Mouse (Mus musculus) midbrain, postnatal 0 days (tissue): Measurements from ENCODE around the gene Suox. TPM values are rescaled to one million over a fixed set of nuclear protein-coding genes. Genes with fewer than 3 reads are reported as not detected.

Experiments
- ATAC-seq: fragments of 200-750 bp; cut with Nextera tagmentation; 2 replicates; pipeline ENCODE4 v1.8.0; 2017; ENCODE audit warnings: moderate number of reproducible peaks, mild to moderate bottlenecking, moderate TSS enrichment, moderate library complexity; ENCODE audit not compliant: low FRiP score
- DNase-seq: peaks from one replicate; pipeline ENCODE4 v3.0.0-alpha.2; 2015; ENCODE audit warnings: low spot score
- H3K27ac ChIP-seq: fragments of 300-500 bp; sonication (generic); 2 replicates; pipeline ENCODE4 v1.5.1; 2014; ENCODE audit warnings: low read depth, mild to moderate bottlenecking, low read length, mixed read lengths
- H3K27me3 ChIP-seq: fragments of 300-500 bp; sonication (generic); 2 replicates; pipeline ENCODE4 v1.6.1; 2014; ENCODE audit warnings: low read length, control low read depth, mixed read lengths; ENCODE audit not compliant: insufficient read depth
- H3K36me3 ChIP-seq: fragments of 300-500 bp; sonication (generic); 2 replicates; pipeline ENCODE4 v1.6.1; 2014; ENCODE audit warnings: low read length, control low read depth, mixed read lengths; ENCODE audit not compliant: insufficient read depth
- H3K4me1 ChIP-seq: fragments of 300-500 bp; sonication (generic); 2 replicates; pipeline ENCODE4 v1.6.1; 2014; ENCODE audit warnings: mild to moderate bottlenecking, control low read depth, antibody characterized with exemption, low read length, mixed read lengths; ENCODE audit not compliant: insufficient read depth
- H3K4me2 ChIP-seq: fragments of 300-500 bp; sonication (generic); 2 replicates; pipeline ENCODE4 v1.6.1; 2014; ENCODE audit warnings: low read depth, mild to moderate bottlenecking, low read length, mixed read lengths; ENCODE audit not compliant: poor library complexity, severe bottlenecking
- H3K4me3 ChIP-seq: fragments of 300-500 bp; sonication (generic); 2 replicates; pipeline ENCODE4 v1.5.1; 2014; ENCODE audit warnings: low read depth, mild to moderate bottlenecking, low read length, moderate library complexity
- H3K9ac ChIP-seq: fragments of 300-500 bp; sonication (generic); replicated peaks from 2 replicates; pipeline ENCODE4 v1.6.1; 2014; ENCODE audit warnings: mild to moderate bottlenecking, low read length, moderate library complexity, mixed read lengths; ENCODE audit not compliant: poor library complexity, severe bottlenecking
- H3K9me3 ChIP-seq: fragments of 300-500 bp; sonication (generic); 2 replicates; pipeline ENCODE4 v1.6.1; 2016; ENCODE audit warnings: low read length, control low read depth
- CTCF ChIP-seq: IDR thresholded peaks from 2 replicates; pipeline ENCODE4 v1.5.1; 2016; ENCODE audit warnings: antibody characterized with exemption, mild to moderate bottlenecking
- WGBS: fragments of 180-500 bp; shearing (Covaris S2); extraction: QIAGEN DNeasy Blood & Tissue Kit; methylation state at CpG from one replicate; pipeline ENCODE4 v1.1.7; 2014; 5-methylcytosine and 5-hydroxymethylcytosine counted together
- polyA plus RNA-seq: library from polyadenylated mRNA; unstranded; fragments of >200 nt; fragmentation: Nextera tagmentation; extraction: Ambion mirVana; gene quantifications from 2 replicates; pipeline ENCODE4 v1.2.1, GENCODE M21; 2015
- total RNA-seq: library from RNA; depleted of rRNA; stranded (reverse); fragments of >200 nt; gene quantifications from 2 replicates; pipeline ENCODE4 v1.2.3, GENCODE M21; 2014

The Suox gene
- total and polyA plus RNA-seq, 2 experiments from 2014 or later = 8.9 to 15.7 TPM

DNA sequence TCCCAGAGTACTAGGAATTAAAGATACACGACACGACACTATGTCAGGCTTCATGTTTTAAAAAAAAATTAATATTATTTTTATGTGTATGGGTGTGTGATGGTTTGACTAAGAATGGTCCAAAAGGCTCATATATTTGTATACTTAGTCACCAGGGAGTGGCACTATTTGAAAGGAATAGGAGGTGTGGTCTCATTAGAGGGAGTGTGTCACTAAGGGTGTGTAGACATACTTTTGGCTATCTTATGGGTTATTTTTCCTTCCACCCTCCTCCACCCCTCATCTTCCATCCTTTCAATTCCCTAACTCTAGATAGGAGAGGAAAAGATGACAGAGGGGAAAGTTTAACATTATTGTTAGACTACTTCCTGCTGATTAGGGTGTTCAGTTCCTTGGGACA lies 8.1 kb downstream of the Suox start:
- Histone ChIP-seq H3K4me2 (no peak overlapping the region), H3K27ac (no peak overlapping the region), H3K36me3 (peaks cover 5% of the 10 kb centered on the region; the same call in 1 of the 2 replicates), H3K4me1 (0 out of 2 replicates have a peak, but pooled peaks cover 2% of the 10 kb centered on the region), H3K27me3 (no peaks in the 10 kb centered on the region), H3K9ac (no peak overlapping the region), H3K9me3 (no peaks in the 10 kb centered on the region), H3K4me3 (no peak overlapping the region)
- WGBS = 97% methylated on average over 2 of the region's 2 CpGs
- DNase-seq (no peak), ATAC-seq (no peak)
- TF ChIP-seq CTCF = no peak

DNA sequence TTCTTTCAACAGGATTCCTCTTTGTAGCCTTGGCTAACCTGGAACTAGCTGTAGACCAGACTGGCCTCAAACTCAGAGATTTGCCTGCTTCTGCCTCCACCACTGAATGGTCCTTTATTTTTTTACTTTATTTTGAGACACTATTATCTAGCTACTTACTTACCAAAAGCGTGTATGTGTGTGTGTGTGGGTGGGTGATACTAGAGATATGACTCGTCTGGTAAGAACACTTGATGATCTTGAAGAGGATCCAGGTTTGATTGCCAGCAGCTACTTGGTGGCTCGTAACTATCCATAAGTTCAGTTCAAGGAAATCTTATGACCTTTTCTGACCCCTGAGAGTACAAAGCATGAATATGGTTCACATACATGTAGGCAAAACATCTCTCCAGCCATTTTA lies 8.6 kb downstream of the Suox start:
- Histone ChIP-seq H3K36me3 (0 out of 2 replicates have a peak, but pooled peaks cover under 1% of the 10 kb centered on the region), H3K4me1 (0 out of 2 replicates have a peak, but pooled peaks cover 2% of the 10 kb centered on the region), H3K4me2 (no peak overlapping the region), H3K9me3 (no peaks in the 10 kb centered on the region), H3K27me3 (no peaks in the 10 kb centered on the region), H3K9ac (no peak overlapping the region), H3K27ac (no peak overlapping the region), H3K4me3 (no peak overlapping the region)
- ATAC-seq (no peak), DNase-seq (no peak)
- WGBS = 89% methylated on average over 3 of the region's 3 CpGs
- TF ChIP-seq CTCF = no peak

- ATAC-seq (no peak), DNase-seq (no peak)
- WGBS = 74% methylated on average over 3 of the region's 3 CpGs
- Histone ChIP-seq H3K4me3 (no peak overlapping the region), H3K9me3 (no peaks in the 10 kb centered on the region), H3K36me3 (no peaks in the 10 kb centered on the region), H3K9ac (no peak overlapping the region), H3K4me2 (no peak overlapping the region), H3K4me1 (0 out of 2 replicates have a peak, but pooled peaks cover 2% of the 10 kb centered on the region), H3K27ac (no peak overlapping the region), H3K27me3 (no peaks in the 10 kb centered on the region)
- TF ChIP-seq CTCF = no peak
Measured at GRCm38 (mm10) chr10:128664808-128665207, 9.1 kb downstream of the Suox start.

GRCm38 (mm10) chr10:128663441-128664220 lies 10.2 kb downstream of the Suox start:
- no peak for ATAC-seq
- 79% methylated on average over 5 of the region's 5 CpGs for WGBS

GRCm38 (mm10) chr10:128662465-128662864 lies 11.4 kb downstream of the Suox start:
- Histone ChIP-seq H3K9ac (no peak overlapping the region), H3K27ac (no peak overlapping the region), H3K4me3 (no peak overlapping the region), H3K9me3 (no peaks in the 10 kb centered on the region), H3K36me3 (0 out of 2 replicates have a peak, but pooled peaks cover 3% of the 10 kb centered on the region), H3K4me2 (no peak overlapping the region), H3K27me3 (no peaks in the 10 kb centered on the region), H3K4me1 (no peaks in the 10 kb centered on the region)
- ATAC-seq (no peak), DNase-seq (no peak)
- TF ChIP-seq CTCF = no peak

More at GRCm38 (mm10) chr10:128663441-128664220, 10.2 kb downstream of the Suox start:
- no peak for TF ChIP-seq CTCF
- Histone ChIP-seq H3K9ac (no peak overlapping the region), H3K4me1 (0 out of 2 replicates have a peak, but pooled peaks cover 2% of the 10 kb centered on the region), H3K4me3 (no peak overlapping the region), H3K36me3 (0 out of 2 replicates have a peak, but pooled peaks cover 3% of the 10 kb centered on the region), H3K9me3 (no peaks in the 10 kb centered on the region), H3K27me3 (no peaks in the 10 kb centered on the region), H3K4me2 (no peak overlapping the region), H3K27ac (no peak overlapping the region)
- no peak for DNase-seq

DNA sequence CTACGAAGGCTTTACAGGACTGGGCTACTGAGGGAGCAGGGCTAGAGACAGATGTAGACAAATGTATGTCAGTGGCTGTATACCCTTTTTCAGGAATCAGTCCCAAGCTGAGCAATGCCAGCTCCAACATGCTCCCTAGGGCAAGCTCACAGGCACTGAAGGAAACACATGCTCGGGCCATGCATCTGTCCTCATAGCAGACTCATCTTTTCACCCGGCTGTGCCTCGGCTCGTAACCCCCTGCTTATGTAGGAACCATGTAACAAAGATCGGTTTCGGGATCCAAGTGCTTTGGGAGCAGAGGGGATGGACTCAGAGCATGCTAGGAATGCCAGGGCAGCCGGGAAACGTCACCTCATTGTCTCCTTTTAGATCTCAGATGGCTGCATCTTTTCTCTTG lies 14.4 kb downstream of the Suox start:
- H3K27me3 ChIP-seq = no peaks in the 10 kb centered on the region
- no peak overlapping the region for H3K4me2 ChIP-seq
- H3K9ac ChIP-seq = no peak overlapping the region
- no peak for ATAC-seq
- 56% methylated on average over 9 of the region's 9 CpGs for WGBS
- H3K36me3 ChIP-seq = 0 out of 2 replicates have a peak, but pooled peaks cover 3% of the 10 kb centered on the region
- TF ChIP-seq CTCF = no peak
- no peak overlapping the region for H3K27ac ChIP-seq
- no peak overlapping the region for H3K4me3 ChIP-seq
- no peaks in the 10 kb centered on the region for H3K4me1 ChIP-seq
- DNase-seq = no peak
- no peaks in the 10 kb centered on the region for H3K9me3 ChIP-seq
